In genomic region chr11:36036061-36036695, GRCm38 (mm10) we compare ENCODE assay signal across 9 mouse cellular contexts. TPM values are rescaled to one million over a fixed set of nuclear protein-coding genes. Genes with fewer than 3 reads are reported as not detected.
A peak's percentile ranks its signal among the peaks of the same experiment; 100 is the strongest.
DNase-seq lines count a peak whose midpoint lies in the region; ATAC-seq lines count a peak whose summit lies in the region.
"Had no signal": no experiment of that assay in that cellular context is flagged by ENCODE, and none has a peak within 500 bp of the region (broad histone marks: within the 10 kb centered on the region; RNA-seq: fewer than 3 reads in every experiment).

No protein-coding gene starts in this region.

- no peak overlapping the region for H3K9ac ChIP-seq in forebrain, embryonic 14.5 days (ENCODE audit: low read length)

- H3K27ac ChIP-seq in forebrain, embryonic 14.5 days (ENCODE audit: low read depth, low read length): peak overlapping the region; percentile 30; the same call in 1 of the 2 replicates
- H3K27ac ChIP-seq: macrophage had no signal

- H3K4me2 ChIP-seq in forebrain, embryonic 14.5 days (ENCODE audit: low read length): no peak overlapping the region

- 36% methylated on average over 7 of the region's 7 CpGs for WGBS in forebrain, embryonic 14.5 days

- peak; percentile 81 for ATAC-seq in forebrain, embryonic 14.5 days

- intact Hi-C loops in heart, postnatal 36 days (cut with DNase I): no loop called here

- H3K9me3 ChIP-seq in forebrain, embryonic 14.5 days (replicated peaks; ENCODE audit: control insufficient read depth, low read length): no peaks in the 10 kb centered on the region

- peak; percentile 9 to 15 for DNase-seq in thymus, adult 18-20 months
- DNase-seq in thymus, postnatal 4 days: no peak
- peak; percentile 94 for DNase-seq in forebrain, embryonic 14.5 days (ENCODE audit: low spot score)
- peak; percentile 72 to 81 for DNase-seq in heart, postnatal 36 days
- peak; percentile 78 to 89 for DNase-seq in layer of hippocampus, adult 18-20 months (ENCODE audit: low spot score in 2 of 2)
- peak; percentile 88 for DNase-seq in lung, postnatal 10 days
- DNase-seq in right cerebral cortex, postnatal 14 days: peak; percentile 44
- no peak for DNase-seq in spleen, postnatal 10 days (ENCODE audit: low spot score in 2 of 2)

- H3K4me3 ChIP-seq in forebrain, embryonic 14.5 days (ENCODE audit: low read depth, low read length): no peak overlapping the region

- no peaks in the 10 kb centered on the region for H3K36me3 ChIP-seq in forebrain, embryonic 14.5 days (ENCODE audit: control insufficient read depth, insufficient read depth, low read length)

- peaks cover 22% of the 10 kb centered on the region for H3K4me1 ChIP-seq in forebrain, embryonic 14.5 days (ENCODE audit: control insufficient read depth, insufficient read depth, low read length)

- no peaks in the 10 kb centered on the region for H3K27me3 ChIP-seq in forebrain, embryonic 14.5 days (replicated peaks; ENCODE audit: control insufficient read depth, insufficient read depth, low read length)

RNA-seq across cellular contexts. Expression of gene Wwc1, which starts 55.9 kb away (rescaled TPM):
- polyA plus RNA-seq in forebrain, embryonic 14.5 days (2014; fragmentation: Nextera tagmentation; extraction: Ambion mirVana): 10.4 and 11.1 TPM in 2 replicates
- total RNA-seq in heart, postnatal 36 days (2021): 1 to 10 TPM; 1.0 to 2.6 TPM
- 100 to 1,000 TPM in 1 of 2 experiments, 10 to 100 TPM in 1; 99.4 to 107 TPM for total RNA-seq in layer of hippocampus, adult 18-20 months (2021)

Comparison
In these comparisons a context has a peak if more than half of its experiments do, and no peak if none do; other contexts are left out.
1. DNase-seq: peak in thymus, adult 18-20 months (2 of 2), forebrain, embryonic 14.5 days (single experiment), heart, postnatal 36 days (2 of 2), layer of hippocampus, adult 18-20 months (2 of 2), lung, postnatal 10 days (single experiment) and right cerebral cortex, postnatal 14 days (single experiment); none in thymus, postnatal 4 days (single experiment) and spleen, postnatal 10 days (0 of 2).
2. RNA of gene Wwc1, which starts 55.9 kb away (total RNA-seq): 99.4 to 107 TPM in layer of hippocampus, adult 18-20 months; 1.0 to 2.6 TPM in heart, postnatal 36 days; every median in the first group is over 10 times any median in the second.